In genomic region chr7:64610875-64611274, GRCm38 (mm10) we compare ENCODE assay signal across 9 mouse cellular contexts.
A peak's percentile ranks its signal among the peaks of the same experiment; 100 is the strongest.
DNase-seq lines count a peak whose midpoint lies in the region; ATAC-seq and TF ChIP-seq lines count a peak whose summit lies in the region.
"Had no signal": no experiment of that assay in that cellular context is flagged by ENCODE, and none has a peak within 500 bp of the region (broad histone marks: within the 10 kb centered on the region; RNA-seq: fewer than 3 reads in every experiment).

No protein-coding gene starts in this region.

- no peak overlapping the region for H3K9ac ChIP-seq in ES-Bruce4 (ENCODE audit: low read depth, poor library complexity, severe bottlenecking)

- H3K4me1 ChIP-seq in ES-Bruce4 (ENCODE audit: control insufficient read depth, insufficient read depth, low read length): no peaks in the 10 kb centered on the region

- H3K27ac ChIP-seq in layer of hippocampus, adult 2 months: no peak overlapping the region
- no peak overlapping the region for H3K27ac ChIP-seq in ES-Bruce4 (ENCODE audit: insufficient read depth, low read length)

- no peak for TF ChIP-seq EP300 in ES-Bruce4 (IDR thresholded peaks at IDR 0.05; ENCODE audit: insufficient read depth, low read depth, low read length)

- H3K27me3 ChIP-seq in ES-Bruce4 (ENCODE audit: control insufficient read depth, insufficient read depth, low read length, poor library complexity, severe bottlenecking): no peaks in the 10 kb centered on the region

- H3K36me3 ChIP-seq in ES-Bruce4 (ENCODE audit: control insufficient read depth, insufficient read depth, low read length, poor library complexity, severe bottlenecking): no peaks in the 10 kb centered on the region

- no peak for TF ChIP-seq POLR2A in ES-Bruce4 (IDR thresholded peaks at IDR 0.05; ENCODE audit: insufficient read depth, low read length)

- no peaks in the 10 kb centered on the region; the same call in 1 of the 2 replicates for H3K9me3 ChIP-seq in ES-Bruce4 (replicated peaks; ENCODE audit: control insufficient read depth, insufficient read depth, low read length, poor library complexity, severe bottlenecking)

- no peak overlapping the region for H3K4me3 ChIP-seq in layer of hippocampus, adult 2 months
- no peak overlapping the region for H3K4me3 ChIP-seq in ES-Bruce4 (ENCODE audit: low read depth, low read length)

- DNase-seq in cerebellum, postnatal 36 days: peak; percentile 36 to 42
- peak in 1 of 2 experiments; percentile 45 for DNase-seq in layer of hippocampus, adult 2 months (ENCODE audit: low spot score in 2 of 2)
- DNase-seq in layer of hippocampus, adult 18-20 months (ENCODE audit: low spot score in 2 of 2): no peak
- peak; percentile 52 for DNase-seq in brain, adult 2 months (ENCODE audit: low read depth, low spot score)
- DNase-seq: thymus, adult 18-20 months had no signal

- ATAC-seq in cerebellum, adult (ENCODE audit: insufficient number of reproducible peaks, low FRiP score, low TSS enrichment): no peak
- ATAC-seq in megakaryocyte, adult 5-6 weeks (ENCODE audit: poor library complexity, severe bottlenecking): no peak
- ATAC-seq in erythroblast, adult 5-6 weeks (replicated peaks; ENCODE audit: low FRiP score, poor library complexity, severe bottlenecking): no peak

- TF ChIP-seq CTCF in layer of hippocampus, adult 2 months (conservative IDR thresholded peaks at IDR 0.05): peak; percentile 78
- peak; percentile 52 for TF ChIP-seq CTCF in ES-Bruce4 (IDR thresholded peaks at IDR 0.05; ENCODE audit: low read depth, low read length)

Comparison
In these comparisons a context has a peak if more than half of its experiments do, and no peak if none do; other contexts are left out.
1. DNase-seq: peak in cerebellum, postnatal 36 days (2 of 2) and brain, adult 2 months (single experiment); none in layer of hippocampus, adult 18-20 months (0 of 2).